9 mouse cellular contexts compared by ENCODE assay signal in genomic region chr3:152980431-152980830, GRCm38 (mm10). TPM values are rescaled to one million over a fixed set of nuclear protein-coding genes. Genes with fewer than 3 reads are reported as not detected.
DNase-seq lines count a peak whose midpoint lies in the region; ATAC-seq and TF ChIP-seq lines count a peak whose summit lies in the region.
"Had no signal": no experiment of that assay in that cellular context is flagged by ENCODE, and none has a peak within 500 bp of the region (broad histone marks: within the 10 kb centered on the region; RNA-seq: fewer than 3 reads in every experiment).

No protein-coding gene starts in this region.

- H3K9me3 ChIP-seq in embryonic facial prominence, embryonic 15.5 days (replicated peaks), result no peaks in the 10 kb centered on the region
- H3K9me3 ChIP-seq in intestine, embryonic 14.5 days (ENCODE audit: control insufficient read depth, low read length), result no peaks in the 10 kb centered on the region
- H3K9me3 ChIP-seq in midbrain, embryonic 11.5 days (ENCODE audit: control insufficient read depth, low read length), result no peaks in the 10 kb centered on the region

- H3K4me1 ChIP-seq in embryonic facial prominence, embryonic 15.5 days, result peaks cover 15% of the 10 kb centered on the region
- H3K4me1 ChIP-seq in intestine, embryonic 14.5 days (replicated peaks; ENCODE audit: control insufficient read depth, insufficient read depth, low read length), result peaks cover 7% of the 10 kb centered on the region; the same call in 1 of the 2 replicates
- peaks cover 8% of the 10 kb centered on the region; the same call in 1 of the 2 replicates for H3K4me1 ChIP-seq in midbrain, embryonic 11.5 days (ENCODE audit: control insufficient read depth, insufficient read depth, low read length)

- DNase-seq in layer of hippocampus, adult 2 months (ENCODE audit: low spot score in 2 of 2), result peak in 1 of 2 experiments; percentile 47
- no peak for DNase-seq in layer of hippocampus, adult 9-11 months
- peak; percentile 54 for DNase-seq in intestine, embryonic 14.5 days (ENCODE audit: low spot score)
- DNase-seq in midbrain, embryonic 11.5 days (ENCODE audit: low spot score, missing footprints), result peak; percentile 88
- DNase-seq in spleen, adult 18-20 months, result no peak
- DNase-seq in layer of hippocampus, adult 18-20 months (ENCODE audit: low spot score in 2 of 2), result no peak

- 13% methylated on average over 6 of the region's 6 CpGs for WGBS in embryonic facial prominence, embryonic 15.5 days
- 7% methylated on average over 6 of the region's 6 CpGs for WGBS in intestine, embryonic 14.5 days
- WGBS in midbrain, embryonic 11.5 days, result 16% methylated on average over 6 of the region's 6 CpGs

- H3K9ac ChIP-seq in embryonic facial prominence, embryonic 15.5 days, result no peak overlapping the region
- H3K9ac ChIP-seq in intestine, embryonic 14.5 days (ENCODE audit: low read length), result no peak overlapping the region
- no peak overlapping the region for H3K9ac ChIP-seq in midbrain, embryonic 11.5 days (ENCODE audit: low read length)

- peak overlapping the region; percentile 88 for H3K4me2 ChIP-seq in embryonic facial prominence, embryonic 15.5 days (replicated peaks)
- peak overlapping the region; percentile 83 for H3K4me2 ChIP-seq in intestine, embryonic 14.5 days (ENCODE audit: low read length)
- H3K4me2 ChIP-seq in midbrain, embryonic 11.5 days, result peak overlapping the region; percentile 98

- peak; percentile 63 for TF ChIP-seq CTCF in layer of hippocampus, adult 2 months (conservative IDR thresholded peaks at IDR 0.05)

- peak overlapping the region; percentile 69 for H3K4me3 ChIP-seq in layer of hippocampus, adult 2 months
- H3K4me3 ChIP-seq in embryonic facial prominence, embryonic 15.5 days (replicated peaks), result peak overlapping the region; percentile 47
- peak overlapping the region; percentile 40 for H3K4me3 ChIP-seq in intestine, embryonic 14.5 days (ENCODE audit: low read depth, low read length)
- H3K4me3 ChIP-seq in midbrain, embryonic 11.5 days (ENCODE audit: low read depth, low read length), result peak overlapping the region; percentile 48; the same call in 1 of the 2 replicates

- peak overlapping the region; percentile 97 for H3K27ac ChIP-seq in layer of hippocampus, adult 2 months
- no peak overlapping the region for H3K27ac ChIP-seq in embryonic facial prominence, embryonic 15.5 days (replicated peaks)
- no peak overlapping the region for H3K27ac ChIP-seq in intestine, embryonic 14.5 days (ENCODE audit: low read depth)
- no peak overlapping the region for H3K27ac ChIP-seq in midbrain, embryonic 11.5 days (ENCODE audit: low read depth, low read length)

- H3K36me3 ChIP-seq in embryonic facial prominence, embryonic 15.5 days, result no peaks in the 10 kb centered on the region
- H3K36me3 ChIP-seq in intestine, embryonic 14.5 days (ENCODE audit: control insufficient read depth, insufficient read depth, low read length), result no peaks in the 10 kb centered on the region
- H3K36me3 ChIP-seq in midbrain, embryonic 11.5 days (ENCODE audit: control insufficient read depth, insufficient read depth, low read length), result no peaks in the 10 kb centered on the region

- no peak for ATAC-seq in embryonic facial prominence, embryonic 15.5 days (ENCODE audit: insufficient number of reproducible peaks, low FRiP score, low TSS enrichment, low read depth)
- ATAC-seq in intestine, embryonic 14.5 days (replicated peaks; ENCODE audit: low FRiP score, low TSS enrichment, low read depth), result no peak
- peak; percentile 10; the same call in 1 of the 2 replicates for ATAC-seq in midbrain, embryonic 11.5 days (ENCODE audit: low FRiP score)
- ATAC-seq in erythroid progenitor cell, adult 5-6 weeks (replicated peaks; ENCODE audit: low FRiP score, poor library complexity, severe bottlenecking), result no peak

- H3K27me3 ChIP-seq in embryonic facial prominence, embryonic 15.5 days, result peaks cover 30% of the 10 kb centered on the region
- peaks cover 24% of the 10 kb centered on the region for H3K27me3 ChIP-seq in intestine, embryonic 14.5 days (replicated peaks; ENCODE audit: control insufficient read depth, insufficient read depth, low read length)
- peaks cover 10% of the 10 kb centered on the region for H3K27me3 ChIP-seq in midbrain, embryonic 11.5 days (ENCODE audit: control insufficient read depth, insufficient read depth, low read length)

RNA-seq across cellular contexts. Expression of gene St6galnac5, which starts 1.6 kb away (rescaled TPM):
- total RNA-seq in layer of hippocampus, adult 2 months (2021), result 100 to 1,000 TPM; 125 to 133 TPM
- 1.9 and 2.0 TPM in 2 replicates for polyA plus RNA-seq in embryonic facial prominence, embryonic 15.5 days (2015; fragmentation: Nextera tagmentation; extraction: Ambion mirVana)
- polyA plus RNA-seq in intestine, embryonic 14.5 days (2014; fragmentation: Nextera tagmentation; extraction: Ambion mirVana), result 0.34 and 0.60 TPM in 2 replicates
- 2.2 and 2.3 TPM in 2 replicates for polyA plus RNA-seq in midbrain, embryonic 11.5 days (2014; fragmentation: Nextera tagmentation; extraction: Ambion mirVana)
- not detected in 2 replicates for total RNA-seq in erythroid progenitor cell, adult 5-6 weeks (2015; ENCODE audit: low replicate concordance)
- 0.83 TPM in 1 of 2 replicates, not detected in the other for total RNA-seq in erythroid progenitor cell, adult 5-6 weeks (2017; ENCODE audit: low replicate concordance)
- 100 to 1,000 TPM; 118 to 132 TPM for total RNA-seq in layer of hippocampus, adult 18-20 months (2021)
- total RNA-seq: hematopoietic stem cell, adult 5-6 weeks had no signal

Comparison
In these comparisons a context has a peak if more than half of its experiments do, and no peak if none do; other contexts are left out.
1. DNase-seq: peak in intestine, embryonic 14.5 days (single experiment) and midbrain, embryonic 11.5 days (single experiment); none in layer of hippocampus, adult 9-11 months (single experiment), spleen, adult 18-20 months (0 of 2) and layer of hippocampus, adult 18-20 months (0 of 2).
2. RNA of gene St6galnac5, which starts 1.6 kb away (total RNA-seq): 125 to 133 TPM in layer of hippocampus, adult 2 months and 118 to 132 TPM in layer of hippocampus, adult 18-20 months; 0.83 TPM in erythroid progenitor cell, adult 5-6 weeks; every median in the first group is over 10 times any median in the second.
3. Peak in every context shown above with its lines, with median percentiles within 50 percentile points of each other: H3K4me3 ChIP-seq and H3K4me2 ChIP-seq.